Mouse (Mus musculus) megakaryocyte progenitor cell, adult 5-6 weeks (primary cell): ENCODE measurements at regions not wholly inside any gene's neighbourhood (a gene's known extent, or its start where the extent isn't known, plus 50 kb on each side); places are given as distances from the start of the nearest gene placed in this dataset.
"Not testable (repeated sequence)": the region's sequence is repeated elsewhere in the genome, so short reads cannot be mapped to it uniquely, and the experiment has no call there.

ENCODE experiments used
- ATAC-seq: replicated peaks from 2 replicates; pipeline ENCODE4 v1.8.0; 2016; ENCODE audit warnings: mild to moderate bottlenecking, moderate TSS enrichment, inconsistent platforms; ENCODE audit not compliant: poor library complexity

GRCm38 (mm10) chr6:22444856-22445255 lies 88.8 kb upstream of the Fam3c start:
- ATAC-seq, result not testable (repeated sequence)

- no peak for ATAC-seq
Observed at GRCm38 (mm10) chr6:22444220-22444619, 88.2 kb upstream of the Fam3c start.

GRCm38 (mm10) chr6:22443573-22443972 lies 87.5 kb upstream of the Fam3c start:
- ATAC-seq, result no peak

GRCm38 (mm10) chr6:22443170-22443569 lies 87.1 kb upstream of the Fam3c start:
- no peak for ATAC-seq

- ATAC-seq, result no peak
Observed at GRCm38 (mm10) chr6:22442591-22442990, 86.5 kb upstream of the Fam3c start.

GRCm38 (mm10) chr6:22439871-22440270 lies 83.8 kb upstream of the Fam3c start:
- ATAC-seq, result no peak

- no peak for ATAC-seq
Observed at GRCm38 (mm10) chr6:22429026-22429425, 73.0 kb upstream of the Fam3c start.

GRCm38 (mm10) chr6:22424161-22424807 lies 68.2 kb upstream of the Fam3c start:
- peak; percentile 55 for ATAC-seq

GRCm38 (mm10) chr6:22423070-22423980 lies 67.3 kb upstream of the Fam3c start:
- ATAC-seq, result peak; percentile 83

- ATAC-seq, result no peak
Observed at GRCm38 (mm10) chr6:22421551-22421950, 65.5 kb upstream of the Fam3c start.

GRCm38 (mm10) chr6:22418279-22418678 lies 62.2 kb upstream of the Fam3c start:
- 0 out of 2 replicates have a peak, but pooled peaks have one; percentile 29 for ATAC-seq

- ATAC-seq, result no peak
Observed at GRCm38 (mm10) chr6:22417189-22417588, 61.1 kb upstream of the Fam3c start.

- ATAC-seq, result no peak
Observed at GRCm38 (mm10) chr6:22411796-22412195, 55.8 kb upstream of the Fam3c start.

- peak; percentile 45; the same call in 1 of the 2 replicates for ATAC-seq
Observed at GRCm38 (mm10) chr6:22408808-22409589, 53.0 kb upstream of the Fam3c start.
